Mouse (Mus musculus) adrenal gland, adult (tissue): ENCODE results near the gene Cast.
A peak's percentile ranks its signal among the peaks of the same experiment; 100 is the strongest.

Experiments used
- DNase-seq, 2 experiments: peaks; one replicate each; pipeline ENCODE4 v3.0.0; 2022 to 2023; ENCODE audit warnings: low spot score in 1 of 2; ENCODE audit not compliant: inconsistent age in 2 of 2

Cast gene

GRCm38 (mm10) chr13:74808152-74808929 lies at the start of gene Cast:
TSS of gene Cast (minus strand) at chr13:74808810.
- peak; percentile 68 to 89 for DNase-seq

- DNase-seq: peak; percentile 66 to 88
These were observed 45.9 kb upstream of the Cast start for GRCm38 (mm10) chr13:74854338-74855047.

- no peak for DNase-seq
These were observed 42.2 kb upstream of the Cast start for GRCm38 (mm10) chr13:74850823-74851222.

- DNase-seq: no peak
These were observed 37.3 kb upstream of the Cast start for GRCm38 (mm10) chr13:74845886-74846285.

- DNase-seq: no peak
These were observed 25.9 kb upstream of the Cast start for GRCm38 (mm10) chr13:74834543-74834942.

- no peak for DNase-seq
These were observed 13.5 kb upstream of the Cast start for GRCm38 (mm10) chr13:74822095-74822494.

- no peak for DNase-seq
These were observed 7.1 kb upstream of the Cast start for GRCm38 (mm10) chr13:74815753-74816152.

- peak; percentile 83 to 94 for DNase-seq
These were observed 1.0 kb downstream of the Cast start for GRCm38 (mm10) chr13:74807446-74808151.

GRCm38 (mm10) chr13:74806934-74807333 lies 1.7 kb downstream of the Cast start:
- DNase-seq: no peak

GRCm38 (mm10) chr13:74794435-74794834 lies 14.2 kb downstream of the Cast start:
- no peak for DNase-seq

GRCm38 (mm10) chr13:74787681-74788080 lies 20.9 kb downstream of the Cast start:
- no peak for DNase-seq

GRCm38 (mm10) chr13:74772151-74772550 lies 36.5 kb downstream of the Cast start:
- DNase-seq: no peak

- DNase-seq: peak; percentile 94 to 97
These were observed 38.1 kb downstream of the Cast start for GRCm38 (mm10) chr13:74770480-74770879.

- peak in 1 of 2 experiments; percentile 45 for DNase-seq
These were observed 38.7 kb downstream of the Cast start for GRCm38 (mm10) chr13:74769871-74770270.

- no peak for DNase-seq
These were observed 41.4 kb downstream of the Cast start for GRCm38 (mm10) chr13:74767186-74767585.

- no peak for DNase-seq
These were observed 45.9 kb downstream of the Cast start for GRCm38 (mm10) chr13:74762741-74763140.

- DNase-seq: no peak
These were observed 49.5 kb downstream of the Cast start for GRCm38 (mm10) chr13:74759152-74759551.

GRCm38 (mm10) chr13:74743219-74743618 lies 65.4 kb downstream of the Cast start:
- no peak for DNase-seq

- no peak for DNase-seq
These were observed 72.2 kb downstream of the Cast start for GRCm38 (mm10) chr13:74736396-74736795.

GRCm38 (mm10) chr13:74735834-74736233 lies 72.8 kb downstream of the Cast start:
- no peak for DNase-seq

- DNase-seq: no peak
These were observed 74.9 kb downstream of the Cast start for GRCm38 (mm10) chr13:74733726-74734125.

- DNase-seq: no peak
These were observed 89.6 kb downstream of the Cast start for GRCm38 (mm10) chr13:74719002-74719401.
